Mouse (Mus musculus) heart, adult 2 months (tissue): ENCODE data around the gene Gm9736. TPM values are rescaled to one million over a fixed set of nuclear protein-coding genes. Genes with fewer than 3 reads are reported as not detected.

ENCODE experiments used
- DNase-seq, 2 experiments: peaks; one replicate each; pipeline ENCODE4 v3.0.0; 2021
- H3K27ac ChIP-seq: fragments of 200-600 bp; 2 replicates; pipeline ENCODE4 v1.8.1; 2022
- H3K27me3 ChIP-seq: fragments of 200-500 bp; 2 replicates; pipeline ENCODE4 v1.6.1; 2012; ENCODE audit warnings: mild to moderate bottlenecking, low read length, inconsistent platforms, mixed read lengths; ENCODE audit not compliant: control insufficient read depth, insufficient read depth
- H3K36me3 ChIP-seq: fragments of 200-500 bp; 2 replicates; pipeline ENCODE4 v1.6.1; 2012; ENCODE audit warnings: low read length, inconsistent platforms; ENCODE audit not compliant: control insufficient read depth, insufficient read depth
- H3K4me1 ChIP-seq: fragments of 200-500 bp; 2 replicates; pipeline ENCODE4 v1.6.1; 2011; ENCODE audit warnings: low read length; ENCODE audit not compliant: control insufficient read depth, insufficient read depth
- H3K4me3 ChIP-seq: fragments of 200-600 bp; 2 replicates; pipeline ENCODE4 v1.8.1; 2022
- H3K79me2 ChIP-seq: fragments of 200-500 bp; replicated peaks from 2 replicates; pipeline ENCODE4 v1.6.1; 2012; ENCODE audit warnings: mild to moderate bottlenecking, inconsistent platforms, low read length, moderate library complexity, mixed read lengths; ENCODE audit not compliant: control insufficient read depth, insufficient read depth
- H3K9ac ChIP-seq: fragments of 200-500 bp; 2 replicates; pipeline ENCODE4 v1.6.1; 2012; ENCODE audit warnings: low read depth, mild to moderate bottlenecking, control low read depth, inconsistent platforms, low read length, mixed read lengths
- CTCF ChIP-seq: fragments of 200-600 bp; IDR thresholded peaks from 2 replicates; pipeline ENCODE4 v1.8.1; 2022; ENCODE audit warnings: antibody characterized with exemption, mild to moderate bottlenecking, moderate library complexity
- EP300 ChIP-seq: fragments of 200-500 bp; IDR thresholded peaks from 2 replicates; pipeline ENCODE4 v1.6.1; 2011; ENCODE audit warnings: low read depth, low read length, control low read depth; ENCODE audit not compliant: insufficient read depth
- POLR2A ChIP-seq: fragments of 200-500 bp; IDR thresholded peaks from 2 replicates; pipeline ENCODE4 v1.6.1; 2011; ENCODE audit warnings: mild to moderate bottlenecking, low read depth, low read length, control low read depth; ENCODE audit not compliant: insufficient read depth
- WGBS: fragments of 180-500 bp; shearing (Covaris S2); methylation state at CpG from one replicate; pipeline ENCODE4 v1.1.7; 2018; 5-methylcytosine and 5-hydroxymethylcytosine counted together
- intact Hi-C: fragments of 180-260 bp; cut with DNase I; formaldehyde crosslinking; loops from one replicate; pipeline ENCODE4 v1.15.1; 2025
- polyA plus RNA-seq: library from polyadenylated mRNA; depleted of rRNA; stranded (reverse); fragments of >200 nt; gene quantifications from 2 replicates; pipeline ENCODE4 v1.2.3, GENCODE M21; 2012; rRNA removed
- total RNA-seq, 2 experiments: library from RNA; stranded (reverse); gene quantifications; 2 replicates each; pipeline ENCODE4 v1.2.3; 2021

The Gm9736 gene
- total and polyA plus RNA-seq, 3 experiments, result not detected

- TF ChIP-seq EP300 (no peak), CTCF (peak; percentile 32)
- intact Hi-C loops, result no loop called here
- Histone ChIP-seq H3K27ac (no peak overlapping the region), H3K27me3 (no peaks in the 10 kb centered on the region), H3K9ac (no peak overlapping the region), H3K36me3 (no peaks in the 10 kb centered on the region), H3K4me1 (no peaks in the 10 kb centered on the region), H3K79me2 (no peaks in the 10 kb centered on the region), H3K4me3 (no peak overlapping the region)
- 74% methylated on average over 3 of the region's 3 CpGs for WGBS
- DNase-seq, result no peak
These were observed 41.3 kb downstream of the Gm9736 start for GRCm38 (mm10) chr10:77709831-77710230.

DNA sequence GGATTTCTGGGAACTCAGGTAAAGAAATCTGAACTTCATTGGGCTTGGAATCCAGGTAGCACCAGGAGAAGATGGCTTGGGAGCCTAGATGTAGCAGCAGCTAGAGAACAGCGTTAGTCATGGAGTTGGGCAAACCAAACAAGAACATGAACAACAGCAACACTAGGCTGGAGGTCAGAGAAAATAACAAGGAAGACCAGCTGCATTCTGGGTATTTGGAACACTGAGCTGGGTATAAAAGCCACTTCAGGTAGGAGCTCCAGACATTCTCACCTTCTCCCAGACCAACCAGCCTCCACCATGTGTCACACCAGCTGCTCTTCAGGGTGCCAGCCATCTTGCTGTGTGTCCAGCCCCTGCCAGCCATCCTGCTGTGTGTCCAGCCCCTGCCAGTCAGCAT lies 44.8 kb downstream of the Gm9736 start, which contains the start of gene Gm10272:
TSS of gene Gm10272 (plus strand) at position 301 of the 400 bp plus-strand sequence.
- no peak for DNase-seq
- no peaks in the 10 kb centered on the region for H3K36me3 ChIP-seq
- H3K27me3 ChIP-seq, result no peaks in the 10 kb centered on the region
- no peaks in the 10 kb centered on the region for H3K4me1 ChIP-seq
- no peaks in the 10 kb centered on the region for H3K79me2 ChIP-seq
- no peak for TF ChIP-seq EP300
- no peak for TF ChIP-seq POLR2A
- TF ChIP-seq CTCF, result no peak
- H3K27ac ChIP-seq, result no peak within 1 kb of the TSS
- intact Hi-C loops, result no loop called here
- no peak within 1 kb of the TSS for H3K9ac ChIP-seq
- H3K4me3 ChIP-seq, result no peak within 1 kb of the TSS
- 93% methylated on average over 1 of the region's 1 CpGs for WGBS

Other genes starting within 250 kb of the Gm9736 start
Only the 30 nearest of the 32 such genes appear.
- gene Itgb2, start 221.1 kb downstream of the Gm9736 start, total RNA-seq, result 10 to 100 TPM in 1 of 2 experiments, 1 to 10 TPM in 1; 7.1 to 11.2 TPM
- 6.0 and 11.6 TPM in 2 replicates for gene Itgb2, start 221.1 kb downstream of the Gm9736 start, polyA plus RNA-seq
- gene Pttg1ip, start 169.6 kb downstream of the Gm9736 start, total RNA-seq, result 100 to 1,000 TPM; 131 to 132 TPM
- gene Pttg1ip, start 169.6 kb downstream of the Gm9736 start, polyA plus RNA-seq, result 119 and 168 TPM in 2 replicates
- gene Sumo3, start 145.3 kb downstream of the Gm9736 start, total RNA-seq, result 10 to 100 TPM; 66.4 to 67.8 TPM
- gene Sumo3, start 145.3 kb downstream of the Gm9736 start, polyA plus RNA-seq, result 122 and 167 TPM in 2 replicates
- 10 to 100 TPM; 15.5 to 15.8 TPM for gene Gm49325, start 145.2 kb downstream of the Gm9736 start, total RNA-seq
- gene Gm49325, start 145.2 kb downstream of the Gm9736 start, polyA plus RNA-seq, result not detected in 2 replicates
- 10 to 100 TPM; 74.6 to 80.9 TPM for gene Ube2g2, start 129.1 kb downstream of the Gm9736 start, total RNA-seq
- 53.5 and 69.7 TPM in 2 replicates for gene Ube2g2, start 129.1 kb downstream of the Gm9736 start, polyA plus RNA-seq
- not detected for gene Tspear, start 64.8 kb downstream of the Gm9736 start, total RNA-seq
- gene Tspear, start 64.8 kb downstream of the Gm9736 start, polyA plus RNA-seq, result not detected in 2 replicates
- not detected for gene Gm19402, start 60.6 kb downstream of the Gm9736 start, total RNA-seq
- gene Gm19402, start 60.6 kb downstream of the Gm9736 start, polyA plus RNA-seq, result not detected in 2 replicates
- not detected for gene Gm9508, start 54.1 kb downstream of the Gm9736 start, total RNA-seq
- gene Gm9508, start 54.1 kb downstream of the Gm9736 start, polyA plus RNA-seq, result not detected in 2 replicates
- not detected for gene Gm10272, start 44.7 kb downstream of the Gm9736 start, total RNA-seq
- not detected in 2 replicates for gene Gm10272, start 44.7 kb downstream of the Gm9736 start, polyA plus RNA-seq
- not detected for gene Gm10024, start 39.9 kb downstream of the Gm9736 start, total RNA-seq
- gene Gm10024, start 39.9 kb downstream of the Gm9736 start, polyA plus RNA-seq, result not detected in 2 replicates
- gene Gm10142, start 35.5 kb downstream of the Gm9736 start, total RNA-seq, result not detected
- gene Gm10142, start 35.5 kb downstream of the Gm9736 start, polyA plus RNA-seq, result not detected in 2 replicates
- gene Krtap12-1, start 30.8 kb downstream of the Gm9736 start, total RNA-seq, result not detected
- gene Krtap12-1, start 30.8 kb downstream of the Gm9736 start, polyA plus RNA-seq, result not detected in 2 replicates
- not detected for gene Gm10100, start 24.9 kb downstream of the Gm9736 start, total RNA-seq
- not detected in 2 replicates for gene Gm10100, start 24.9 kb downstream of the Gm9736 start, polyA plus RNA-seq
- not detected for gene Gm18596, start 8.7 kb downstream of the Gm9736 start, total RNA-seq
- gene Gm18596, start 8.7 kb downstream of the Gm9736 start, polyA plus RNA-seq, result not detected in 2 replicates
- gene Gm3233, start 8.3 kb upstream of the Gm9736 start, total RNA-seq, result not detected
- gene Gm3233, start 8.3 kb upstream of the Gm9736 start, polyA plus RNA-seq, result not detected in 2 replicates
- gene Gm3238, start 20.0 kb upstream of the Gm9736 start, total RNA-seq, result not detected
- gene Gm3238, start 20.0 kb upstream of the Gm9736 start, polyA plus RNA-seq, result not detected in 2 replicates
- not detected for gene Gm7138, start 25.6 kb upstream of the Gm9736 start, total RNA-seq
- not detected in 2 replicates for gene Gm7138, start 25.6 kb upstream of the Gm9736 start, polyA plus RNA-seq
- gene Gm3250, start 31.2 kb upstream of the Gm9736 start, total RNA-seq, result not detected
- gene Gm3250, start 31.2 kb upstream of the Gm9736 start, polyA plus RNA-seq, result not detected in 2 replicates
- gene Gm7137, start 36.8 kb upstream of the Gm9736 start, total RNA-seq, result not detected
- not detected in 2 replicates for gene Gm7137, start 36.8 kb upstream of the Gm9736 start, polyA plus RNA-seq
- not detected for gene Gm9639, start 43.7 kb upstream of the Gm9736 start, total RNA-seq
- gene Gm9639, start 43.7 kb upstream of the Gm9736 start, polyA plus RNA-seq, result not detected in 2 replicates
- not detected for gene Gm19668, start 47.8 kb upstream of the Gm9736 start, total RNA-seq
- gene Gm19668, start 47.8 kb upstream of the Gm9736 start, polyA plus RNA-seq, result not detected in 2 replicates
- gene Gm9507, start 60.5 kb upstream of the Gm9736 start, total RNA-seq, result not detected
- gene Gm9507, start 60.5 kb upstream of the Gm9736 start, polyA plus RNA-seq, result not detected in 2 replicates
- gene Gm2696, start 63.3 kb upstream of the Gm9736 start, total RNA-seq, result not detected
- gene Gm2696, start 63.3 kb upstream of the Gm9736 start, polyA plus RNA-seq, result not detected in 2 replicates
- gene Krtap10-4, start 75.7 kb upstream of the Gm9736 start, total RNA-seq, result not detected
- not detected in 2 replicates for gene Krtap10-4, start 75.7 kb upstream of the Gm9736 start, polyA plus RNA-seq
- gene Krtap10-10, start 84.6 kb upstream of the Gm9736 start, total RNA-seq, result not detected
- not detected in 2 replicates for gene Krtap10-10, start 84.6 kb upstream of the Gm9736 start, polyA plus RNA-seq
- gene Gm36176, start 95.4 kb upstream of the Gm9736 start, total RNA-seq, result not detected
- not detected in 2 replicates for gene Gm36176, start 95.4 kb upstream of the Gm9736 start, polyA plus RNA-seq
- gene Gm10318, start 101.5 kb upstream of the Gm9736 start, total RNA-seq, result not detected
- not detected in 2 replicates for gene Gm10318, start 101.5 kb upstream of the Gm9736 start, polyA plus RNA-seq
- gene Gm3285, start 110.6 kb upstream of the Gm9736 start, total RNA-seq, result not detected
- gene Gm3285, start 110.6 kb upstream of the Gm9736 start, polyA plus RNA-seq, result not detected in 2 replicates
- under 1 TPM; 0.57 to 0.86 TPM for gene Lrrc3, start 151.2 kb upstream of the Gm9736 start, total RNA-seq
- 0.62 and 0.85 TPM in 2 replicates for gene Lrrc3, start 151.2 kb upstream of the Gm9736 start, polyA plus RNA-seq
- gene Trpm2, start 219.2 kb upstream of the Gm9736 start, total RNA-seq, result under 1 TPM; 0.75 to 0.78 TPM
- gene Trpm2, start 219.2 kb upstream of the Gm9736 start, polyA plus RNA-seq, result 0.53 and 0.55 TPM in 2 replicates